7 mouse cellular contexts compared by ENCODE assay signal in the genomic region with DNA sequence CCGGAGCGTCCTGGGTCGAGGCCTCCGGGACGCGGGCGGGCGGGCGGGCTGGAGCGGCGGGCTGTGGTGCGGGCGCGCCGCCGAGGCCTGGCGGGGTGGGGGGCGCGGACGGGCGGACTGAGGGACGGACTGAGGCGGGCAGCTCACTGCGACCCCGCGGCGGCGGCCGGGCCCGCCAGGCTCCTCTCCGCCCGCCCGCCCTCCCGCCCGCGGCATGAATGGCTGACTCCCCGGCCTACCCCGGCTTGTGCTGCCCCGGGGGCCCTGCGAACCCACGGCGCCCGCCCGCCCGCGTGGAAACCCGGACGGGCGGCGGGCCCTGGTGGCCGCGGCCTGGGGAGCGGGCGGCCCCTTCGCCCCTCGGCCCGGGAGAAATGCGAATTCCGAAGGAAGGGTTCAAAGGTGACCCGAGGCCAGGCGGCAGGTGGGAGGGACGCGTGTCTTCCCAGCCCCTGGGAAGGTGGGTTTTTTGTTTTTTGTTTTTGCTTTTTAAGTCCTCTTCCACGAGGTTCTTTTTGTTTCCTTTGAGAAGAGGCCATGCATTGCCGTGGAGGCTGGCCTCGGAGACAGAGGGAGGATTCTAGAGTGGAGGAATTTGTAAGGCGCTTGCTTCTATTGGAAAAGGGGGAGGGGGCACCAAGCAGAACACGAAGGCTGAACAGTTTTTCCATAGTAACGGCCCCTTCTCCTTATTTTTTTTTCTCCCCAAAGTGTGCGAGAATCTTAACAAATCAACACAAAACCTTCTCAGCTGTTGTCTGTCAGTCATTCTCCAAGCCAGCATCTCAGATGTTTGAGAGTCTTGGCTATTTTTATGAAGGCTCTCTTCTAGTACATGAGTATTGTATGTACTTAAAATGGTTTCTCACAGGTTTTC. TPM values are rescaled to one million over a fixed set of nuclear protein-coding genes. Genes with fewer than 3 reads are reported as not detected.
A peak's percentile ranks its signal among the peaks of the same experiment; 100 is the strongest.
DNase-seq lines count a peak whose midpoint lies in the region; ATAC-seq and TF ChIP-seq lines count a peak whose summit lies in the region.

No protein-coding gene starts in this region.

- peak overlapping the region; percentile 75 for H3K4me2 ChIP-seq in lung, embryonic 16.5 days (ENCODE audit: low read depth, low read length)
- H3K4me2 ChIP-seq in embryonic facial prominence, embryonic 13.5 days: peak overlapping the region; percentile 73
- H3K4me2 ChIP-seq in hindbrain, postnatal 0 days (ENCODE audit: low read depth, low read length): peak overlapping the region; percentile 76

- H3K36me3 ChIP-seq in lung, embryonic 16.5 days (ENCODE audit: control insufficient read depth, insufficient read depth, low read length): no peaks in the 10 kb centered on the region
- no peaks in the 10 kb centered on the region for H3K36me3 ChIP-seq in embryonic facial prominence, embryonic 13.5 days
- H3K36me3 ChIP-seq in hindbrain, postnatal 0 days (ENCODE audit: insufficient read depth, low read length): no peaks in the 10 kb centered on the region

- H3K9me3 ChIP-seq in lung, embryonic 16.5 days (ENCODE audit: control insufficient read depth, low read length): no peaks in the 10 kb centered on the region
- no peaks in the 10 kb centered on the region for H3K9me3 ChIP-seq in embryonic facial prominence, embryonic 13.5 days
- H3K9me3 ChIP-seq in hindbrain, postnatal 0 days (ENCODE audit: low read length): no peaks in the 10 kb centered on the region

- no peak for TF ChIP-seq CTCF in hindbrain, postnatal 0 days (IDR thresholded peaks at IDR 0.05; ENCODE audit: low read depth)

- under 1% methylated on average over 43 of the region's 70 CpGs for WGBS in lung, embryonic 16.5 days
- under 1% methylated on average over 69 of the region's 70 CpGs for WGBS in embryonic facial prominence, embryonic 13.5 days
- under 1% methylated on average over 55 of the region's 70 CpGs for WGBS in hindbrain, postnatal 0 days

- DNase-seq in lung, postnatal 36 days: no peak
- DNase-seq in T-cell, adult 2 months (ENCODE audit: low spot score): peak; percentile 6
- peak; percentile 32 for DNase-seq in hindbrain, postnatal 0 days (ENCODE audit: low spot score)
- peak; percentile 5 for DNase-seq in lung, postnatal 10 days
- DNase-seq in spleen, postnatal 4 days (ENCODE audit: low spot score in 2 of 2): peak; percentile 19 to 67

- H3K27me3 ChIP-seq in lung, embryonic 16.5 days (ENCODE audit: control insufficient read depth, insufficient read depth, low read depth, low read length): no peaks in the 10 kb centered on the region
- no peaks in the 10 kb centered on the region for H3K27me3 ChIP-seq in embryonic facial prominence, embryonic 13.5 days
- no peaks in the 10 kb centered on the region for H3K27me3 ChIP-seq in hindbrain, postnatal 0 days (ENCODE audit: insufficient read depth, low read length)

- H3K27ac ChIP-seq in lung, embryonic 16.5 days (ENCODE audit: low read length): peak overlapping the region; percentile 80
- peak overlapping the region; percentile 94 for H3K27ac ChIP-seq in embryonic facial prominence, embryonic 13.5 days
- H3K27ac ChIP-seq in hindbrain, postnatal 0 days: peak overlapping the region; percentile 91

- peak overlapping the region; percentile 97 for H3K4me3 ChIP-seq in lung, embryonic 16.5 days (ENCODE audit: low read length)
- H3K4me3 ChIP-seq in embryonic facial prominence, embryonic 13.5 days: peak overlapping the region; percentile 96
- peak overlapping the region; percentile 97 for H3K4me3 ChIP-seq in hindbrain, postnatal 0 days (ENCODE audit: low read length)

- ATAC-seq in lung, embryonic 16.5 days (ENCODE audit: low read depth): peak; percentile 53
- ATAC-seq in embryonic facial prominence, embryonic 13.5 days (ENCODE audit: insufficient number of reproducible peaks, insufficient read depth, low FRiP score, low TSS enrichment, low read depth): peak; percentile 59
- no peak; the same call in 1 of the 2 replicates for ATAC-seq in hindbrain, postnatal 0 days

- peaks cover 5% of the 10 kb centered on the region for H3K4me1 ChIP-seq in lung, embryonic 16.5 days (replicated peaks; ENCODE audit: control insufficient read depth, insufficient read depth, low read length)
- peaks cover 5% of the 10 kb centered on the region for H3K4me1 ChIP-seq in embryonic facial prominence, embryonic 13.5 days
- 0 out of 2 replicates have a peak, but pooled peaks cover 4% of the 10 kb centered on the region for H3K4me1 ChIP-seq in hindbrain, postnatal 0 days (ENCODE audit: insufficient read depth, low read length)

- peak overlapping the region; percentile 93 for H3K9ac ChIP-seq in lung, embryonic 16.5 days (ENCODE audit: low read length)
- H3K9ac ChIP-seq in embryonic facial prominence, embryonic 13.5 days: peak overlapping the region; percentile 99
- peak overlapping the region; percentile 93 for H3K9ac ChIP-seq in hindbrain, postnatal 0 days (replicated peaks; ENCODE audit: low read length)

RNA-seq across cellular contexts. Expression of a gene that starts 0.9 kb away (rescaled TPM):
- 47.7 and 48.2 TPM in 2 replicates for polyA plus RNA-seq in lung, embryonic 16.5 days (2015; fragmentation: Nextera tagmentation; extraction: Ambion mirVana)
- polyA plus RNA-seq in embryonic facial prominence, embryonic 13.5 days (2015; fragmentation: Nextera tagmentation; extraction: Ambion mirVana): 61.9 and 64.5 TPM in 2 replicates
- 28.6 and 32.2 TPM in 2 replicates for total RNA-seq in hindbrain, postnatal 0 days (2014; rRNA removed)
- polyA plus RNA-seq in hindbrain, postnatal 0 days (2015; fragmentation: Nextera tagmentation; extraction: Ambion mirVana): 28.5 and 29.6 TPM in 2 replicates
